In genomic region chr17:34898706-34899052, GRCm38 (mm10) we compare ENCODE assay signal across 8 mouse cellular contexts. TPM values are rescaled to one million over a fixed set of nuclear protein-coding genes. Genes with fewer than 3 reads are reported as not detected.
DNase-seq lines count a peak whose midpoint lies in the region; ATAC-seq lines count a peak whose summit lies in the region.

No protein-coding gene starts in this region.

- H3K4me3 ChIP-seq in intestine, embryonic 15.5 days (replicated peaks): peak overlapping the region; percentile 97
- H3K4me3 ChIP-seq in midbrain, embryonic 15.5 days: peak overlapping the region; percentile 93

- H3K4me1 ChIP-seq in intestine, embryonic 15.5 days (replicated peaks): peaks cover 24% of the 10 kb centered on the region
- H3K4me1 ChIP-seq in midbrain, embryonic 15.5 days: peaks cover 51% of the 10 kb centered on the region

- ATAC-seq in intestine, embryonic 15.5 days: peak; percentile 5; the same call in 1 of the 2 replicates
- ATAC-seq in midbrain, embryonic 15.5 days (replicated peaks): no peak

- H3K27me3 ChIP-seq in intestine, embryonic 15.5 days (replicated peaks): no peaks in the 10 kb centered on the region
- no peaks in the 10 kb centered on the region for H3K27me3 ChIP-seq in midbrain, embryonic 15.5 days (replicated peaks)

- 0% methylated on average over 7 of the region's 47 CpGs for WGBS in intestine, embryonic 15.5 days
- 7% methylated on average over 3 of the region's 47 CpGs for WGBS in midbrain, embryonic 15.5 days

- H3K36me3 ChIP-seq in intestine, embryonic 15.5 days: peaks cover 22% of the 10 kb centered on the region
- H3K36me3 ChIP-seq in midbrain, embryonic 15.5 days (replicated peaks): 0 out of 2 replicates have a peak, but pooled peaks cover 3% of the 10 kb centered on the region

- H3K4me2 ChIP-seq in intestine, embryonic 15.5 days (replicated peaks): peak overlapping the region; percentile 76
- peak overlapping the region; percentile 91 for H3K4me2 ChIP-seq in midbrain, embryonic 15.5 days

- no peaks in the 10 kb centered on the region for H3K9me3 ChIP-seq in intestine, embryonic 15.5 days
- H3K9me3 ChIP-seq in midbrain, embryonic 15.5 days: no peaks in the 10 kb centered on the region

- peak; percentile 47 for DNase-seq in adrenal gland, postnatal 25 days
- no peak for DNase-seq in adrenal gland, adult 8-10 months
- DNase-seq in right cerebral cortex, postnatal 25 days: peak; percentile 18
- DNase-seq in right cerebral cortex, postnatal 10 days (ENCODE audit: low spot score in 2 of 2): no peak
- no peak for DNase-seq in layer of hippocampus, adult 11-12 months (ENCODE audit: low spot score)
- DNase-seq in layer of hippocampus, adult 9-10 months (ENCODE audit: low spot score): no peak

- H3K27ac ChIP-seq in intestine, embryonic 15.5 days: peak overlapping the region; percentile 96
- peak overlapping the region; percentile 97 for H3K27ac ChIP-seq in midbrain, embryonic 15.5 days

- peak overlapping the region; percentile 94 for H3K9ac ChIP-seq in intestine, embryonic 15.5 days
- peak overlapping the region; percentile 97 for H3K9ac ChIP-seq in midbrain, embryonic 15.5 days

RNA-seq across cellular contexts. Expression of gene Ehmt2, which starts 0.4 kb away (rescaled TPM):
- 158 and 186 TPM in 2 replicates for total RNA-seq in adrenal gland, postnatal 25 days (2021)
- total RNA-seq in adrenal gland, adult 8-10 months (2022): 100 to 1,000 TPM; 148 to 179 (median 173) TPM
- 61.2 and 67.6 TPM in 2 replicates for polyA plus RNA-seq in intestine, embryonic 15.5 days (2015; fragmentation: Nextera tagmentation; extraction: Ambion mirVana)
- polyA plus RNA-seq in midbrain, embryonic 15.5 days (2015; fragmentation: Nextera tagmentation; extraction: Ambion mirVana): 113 and 119 TPM in 2 replicates

RNA-seq across cellular contexts. Expression of gene C2, which starts 0.6 kb away (rescaled TPM):
- 71.7 and 86.4 TPM in 2 replicates for total RNA-seq in adrenal gland, postnatal 25 days (2021)
- total RNA-seq in adrenal gland, adult 8-10 months (2022): 100 to 1,000 TPM in 3 of 4 experiments, 10 to 100 TPM in 1; 86.8 to 164 (median 129) TPM
- polyA plus RNA-seq in intestine, embryonic 15.5 days (2015; fragmentation: Nextera tagmentation; extraction: Ambion mirVana): 14.9 and 16.0 TPM in 2 replicates
- 2.1 and 3.1 TPM in 2 replicates for polyA plus RNA-seq in midbrain, embryonic 15.5 days (2015; fragmentation: Nextera tagmentation; extraction: Ambion mirVana)

RNA-seq across cellular contexts. Expression of gene Slc44a4, which starts 15.6 kb away (rescaled TPM):
- total RNA-seq in adrenal gland, postnatal 25 days (2021): 1.7 and 2.4 TPM in 2 replicates
- 1 to 10 TPM in 2 of 4 experiments, under 1 TPM in 2; 0.73 to 1.8 (median 1.1) TPM for total RNA-seq in adrenal gland, adult 8-10 months (2022)
- 56.2 and 60.4 TPM in 2 replicates for polyA plus RNA-seq in intestine, embryonic 15.5 days (2015; fragmentation: Nextera tagmentation; extraction: Ambion mirVana)
- not detected in 2 replicates for polyA plus RNA-seq in midbrain, embryonic 15.5 days (2015; fragmentation: Nextera tagmentation; extraction: Ambion mirVana)

RNA-seq across cellular contexts. Expression of gene Gm20547, which starts 16.8 kb away (rescaled TPM):
- total RNA-seq in adrenal gland, postnatal 25 days (2021): not detected in 2 replicates
- under 1 TPM in 1 of 4 experiments, not detected in 3; 0.89 TPM for total RNA-seq in adrenal gland, adult 8-10 months (2022)
- not detected in 2 replicates for polyA plus RNA-seq in intestine, embryonic 15.5 days (2015; fragmentation: Nextera tagmentation; extraction: Ambion mirVana)
- 0.18 TPM in 1 of 2 replicates, not detected in the other for polyA plus RNA-seq in midbrain, embryonic 15.5 days (2015; fragmentation: Nextera tagmentation; extraction: Ambion mirVana)

RNA-seq across cellular contexts. Expression of gene Zbtb12, which starts 19.4 kb away (rescaled TPM):
- total RNA-seq in adrenal gland, postnatal 25 days (2021): 15.0 and 22.5 TPM in 2 replicates
- total RNA-seq in adrenal gland, adult 8-10 months (2022): 10 to 100 TPM; 15.0 to 21.0 (median 18.0) TPM
- polyA plus RNA-seq in intestine, embryonic 15.5 days (2015; fragmentation: Nextera tagmentation; extraction: Ambion mirVana): 2.5 and 2.8 TPM in 2 replicates
- polyA plus RNA-seq in midbrain, embryonic 15.5 days (2015; fragmentation: Nextera tagmentation; extraction: Ambion mirVana): 17.4 and 17.5 TPM in 2 replicates

Comparison
In these comparisons a context has a peak if more than half of its experiments do, and no peak if none do; other contexts are left out.
1. DNase-seq: peak in adrenal gland, postnatal 25 days (single experiment) and right cerebral cortex, postnatal 25 days (single experiment); none in adrenal gland, adult 8-10 months (single experiment), right cerebral cortex, postnatal 10 days (0 of 2), layer of hippocampus, adult 11-12 months (single experiment) and layer of hippocampus, adult 9-10 months (single experiment).